Mouse (Mus musculus) hindbrain, embryonic 15.5 days (tissue): ENCODE results near the gene Pnmal2. TPM values are rescaled to one million over a fixed set of nuclear protein-coding genes. Genes with fewer than 3 reads are reported as not detected.

ENCODE experiments used
- ATAC-seq: fragments of 200-750 bp; cut with Nextera tagmentation; 2 replicates; pipeline ENCODE4 v1.8.0; 2017; ENCODE audit warnings: low read depth, moderate number of reproducible peaks, moderate TSS enrichment; ENCODE audit not compliant: low FRiP score
- H3K27ac ChIP-seq: fragments of 300-500 bp; sonication (generic); replicated peaks from 2 replicates; pipeline ENCODE4 v1.5.1; 2015; ENCODE audit warnings: mild to moderate bottlenecking, inconsistent platforms
- H3K27me3 ChIP-seq: fragments of 300-500 bp; sonication (generic); 2 replicates; pipeline ENCODE4 v1.6.1; 2015; ENCODE audit warnings: control low read depth, inconsistent platforms
- H3K36me3 ChIP-seq: fragments of 300-500 bp; sonication (generic); 2 replicates; pipeline ENCODE4 v1.6.1; 2015; ENCODE audit warnings: control low read depth, inconsistent platforms
- H3K4me1 ChIP-seq: fragments of 300-500 bp; sonication (generic); replicated peaks from 2 replicates; pipeline ENCODE4 v1.6.1; 2015; ENCODE audit warnings: control low read depth, inconsistent platforms
- H3K4me2 ChIP-seq: fragments of 300-500 bp; sonication (generic); 2 replicates; pipeline ENCODE4 v1.6.1; 2015; ENCODE audit warnings: moderate library complexity, mild to moderate bottlenecking, inconsistent platforms
- H3K4me3 ChIP-seq: fragments of 300-500 bp; sonication (generic); 2 replicates; pipeline ENCODE4 v1.5.1; 2015; ENCODE audit warnings: mild to moderate bottlenecking, inconsistent platforms
- H3K9ac ChIP-seq: fragments of 300-500 bp; sonication (generic); 2 replicates; pipeline ENCODE4 v1.6.1; 2015; ENCODE audit warnings: inconsistent platforms
- H3K9me3 ChIP-seq: fragments of 300-500 bp; sonication (generic); 2 replicates; pipeline ENCODE4 v1.6.1; 2016; ENCODE audit warnings: control low read depth, inconsistent platforms
- WGBS: fragments of 180-500 bp; shearing (Covaris S2); methylation state at CpG from one replicate; pipeline ENCODE4 v1.1.7; 2015; 5-methylcytosine and 5-hydroxymethylcytosine counted together
- polyA plus RNA-seq: library from polyadenylated mRNA; unstranded; fragments of >200 nt; fragmentation: Nextera tagmentation; extraction: Ambion mirVana; gene quantifications from 2 replicates; pipeline ENCODE4 v1.2.1, GENCODE M21; 2015

Pnmal2 gene
- polyA plus RNA-seq, 1 experiment from 2014 or later, result 150 TPM

- Histone ChIP-seq H3K27me3 (no peaks in the 10 kb centered on the region), H3K9ac (no peak overlapping the region), H3K9me3 (no peaks in the 10 kb centered on the region), H3K27ac (no peak overlapping the region), H3K4me3 (peak overlapping the region; percentile 36), H3K36me3 (no peaks in the 10 kb centered on the region), H3K4me2 (peak overlapping the region; percentile 44), H3K4me1 (peaks cover 43% of the 10 kb centered on the region)
- WGBS, result 87% methylated on average over 4 of the region's 4 CpGs
- ATAC-seq, result no peak
These were observed 50.9 kb downstream of the Pnmal2 start for GRCm38 (mm10) chr7:16995345-16995744.

Other genes starting within 250 kb of the Pnmal2 start
- 0.14 TPM in 1 of 2 replicates, not detected in the other for gene Ceacam9, start 222.8 kb upstream of the Pnmal2 start, polyA plus RNA-seq
- gene Ap2s1, start 206.3 kb upstream of the Pnmal2 start, polyA plus RNA-seq, result 444 and 451 TPM in 2 replicates
- 11.6 and 13.7 TPM in 2 replicates for gene Slc1a5, start 163.3 kb upstream of the Pnmal2 start, polyA plus RNA-seq
- gene Strn4, start 128.8 kb upstream of the Pnmal2 start, polyA plus RNA-seq, result 171 and 184 TPM in 2 replicates
- 46.5 and 50.9 TPM in 2 replicates for gene Fkrp, start 128.0 kb upstream of the Pnmal2 start, polyA plus RNA-seq
- 6.2 and 6.7 TPM in 2 replicates for gene Prkd2, start 101.8 kb upstream of the Pnmal2 start, polyA plus RNA-seq
- gene Dact3, start 69.4 kb upstream of the Pnmal2 start, polyA plus RNA-seq, result 5.1 and 5.6 TPM in 2 replicates
- gene Gng8, start 52.9 kb upstream of the Pnmal2 start, polyA plus RNA-seq, result 1.3 and 5.3 TPM in 2 replicates
- gene Ptgir, start 38.2 kb upstream of the Pnmal2 start, polyA plus RNA-seq, result 0.13 and 0.52 TPM in 2 replicates
- 382 and 391 TPM in 2 replicates for gene Calm3, start 20.6 kb upstream of the Pnmal2 start, polyA plus RNA-seq
- 52.6 and 57.5 TPM in 2 replicates for gene Pnmal1, start 15.0 kb downstream of the Pnmal2 start, polyA plus RNA-seq
- 5.9 and 6.0 TPM in 2 replicates for gene Gm42372, start 38.4 kb downstream of the Pnmal2 start, polyA plus RNA-seq
- gene Ccdc8, start 48.0 kb downstream of the Pnmal2 start, polyA plus RNA-seq, result 7.4 and 7.7 TPM in 2 replicates
- gene Ppp5c, start 83.2 kb downstream of the Pnmal2 start, polyA plus RNA-seq, result 125 and 136 TPM in 2 replicates
- 5.4 and 6.9 TPM in 2 replicates for gene Hif3a, start 117.7 kb downstream of the Pnmal2 start, polyA plus RNA-seq
- gene Psg16, start 129.4 kb downstream of the Pnmal2 start, polyA plus RNA-seq, result 4.2 and 4.7 TPM in 2 replicates
- 0.07 TPM in 1 of 2 replicates, not detected in the other for gene Ceacam3, start 205.6 kb downstream of the Pnmal2 start, polyA plus RNA-seq